Mouse (Mus musculus) cerebellum, postnatal 4 days (tissue): ENCODE data around the gene Slc34a2.

Experiments used
- DNase-seq, 2 experiments: peaks; one replicate each; pipeline ENCODE4 v3.0.0; 2022; ENCODE audit warnings: low spot score in 2 of 2, mixed read lengths in 1 of 2

The Slc34a2 gene

GRCm38 (mm10) chr5:53108668-53109067, 70.8 kb downstream of the Slc34a2 start:
- no peak for DNase-seq

- DNase-seq: no peak
Observed at GRCm38 (mm10) chr5:53110225-53110624, 72.3 kb downstream of the Slc34a2 start.

GRCm38 (mm10) chr5:53111036-53111435, 73.2 kb downstream of the Slc34a2 start:
- no peak for DNase-seq

- DNase-seq: no peak
Observed at GRCm38 (mm10) chr5:53112942-53113341, 75.1 kb downstream of the Slc34a2 start.

GRCm38 (mm10) chr5:53114616-53115267, 76.9 kb downstream of the Slc34a2 start:
- no peak for DNase-seq

- no peak for DNase-seq
Observed at GRCm38 (mm10) chr5:53118212-53118611, 80.3 kb downstream of the Slc34a2 start.

- DNase-seq: no peak
Observed at GRCm38 (mm10) chr5:53119689-53120088, 81.8 kb downstream of the Slc34a2 start.
